Mouse (Mus musculus): Measurements from ENCODE around the gene Csdc2. TPM values are rescaled to one million over a fixed set of nuclear protein-coding genes. Genes with fewer than 3 reads are reported as not detected.

Csdc2 gene
- polyA plus RNA-seq, 1 experiment from 2014 or later, result 287 TPM

DNA sequence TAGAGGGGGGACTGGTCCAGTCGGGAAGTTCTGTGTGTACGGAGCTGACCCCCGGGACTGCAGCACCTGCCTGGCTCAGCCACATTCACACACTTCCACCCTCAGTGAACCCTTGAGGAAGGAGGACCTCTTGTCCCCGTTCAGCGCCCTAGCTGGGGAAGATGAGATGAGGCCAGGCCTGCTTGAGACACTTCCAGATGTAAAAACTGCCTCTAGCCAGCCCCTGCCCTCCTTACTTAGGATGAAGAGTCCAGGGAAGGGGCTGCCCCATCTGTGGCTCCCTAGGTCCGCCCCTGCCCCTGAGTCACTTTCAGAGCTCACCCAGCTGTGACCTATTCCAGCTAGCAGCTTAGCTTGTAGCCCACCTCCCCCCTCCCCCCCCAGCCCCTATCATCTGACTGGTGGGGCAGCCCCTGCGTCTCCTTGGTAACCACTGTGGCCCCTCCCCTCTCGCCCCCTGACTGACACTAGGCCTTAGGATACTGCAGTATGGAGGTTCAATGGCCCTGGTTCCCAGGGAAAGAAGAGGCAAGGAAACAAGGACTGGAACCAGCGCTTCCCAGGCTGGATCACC lies 6.7 kb downstream of the Csdc2 start:
- no peak for ATAC-seq
- Histone ChIP-seq H3K4me3 (ENCODE audit: low read length) (no peak overlapping the region), H3K4me1 (ENCODE audit: control insufficient read depth, insufficient read depth, low read depth, low read length) (peaks cover 16% of the 10 kb centered on the region), H3K27me3 (replicated peaks; ENCODE audit: control insufficient read depth, insufficient read depth, low read length) (no peaks in the 10 kb centered on the region), H3K27ac (ENCODE audit: low read depth, low read length) (no peak overlapping the region), H3K4me2 (ENCODE audit: low read length) (no peak overlapping the region), H3K9ac (ENCODE audit: low read depth, low read length) (no peak overlapping the region), H3K36me3 (ENCODE audit: control insufficient read depth, insufficient read depth, low read length) (peaks cover 11% of the 10 kb centered on the region; the same call in 1 of the 2 replicates), H3K9me3 (ENCODE audit: control insufficient read depth, low read length) (no peaks in the 10 kb centered on the region)
- 6% methylated on average over 9 of the region's 9 CpGs for WGBS

DNA sequence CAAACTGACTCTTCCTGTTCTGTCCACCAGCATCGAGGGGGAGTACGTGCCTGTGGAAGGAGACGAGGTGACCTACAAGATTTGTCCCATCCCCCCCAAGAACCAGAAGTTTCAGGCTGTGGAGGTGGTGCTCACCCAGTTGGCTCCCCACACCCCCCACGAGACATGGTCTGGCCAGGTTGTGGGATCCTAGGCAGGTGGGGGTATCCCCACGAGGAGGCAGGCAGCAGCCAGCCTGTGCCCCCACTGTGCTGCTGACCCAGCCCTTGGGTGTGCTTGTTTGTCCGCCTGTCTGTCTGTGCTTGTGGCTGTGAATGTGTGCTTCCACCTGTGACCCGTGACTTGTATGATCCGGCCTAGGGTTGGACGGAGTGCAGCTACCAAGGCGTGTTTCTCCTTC lies 12.5 kb downstream of the Csdc2 start:
- Histone ChIP-seq H3K27me3 (replicated peaks; ENCODE audit: control insufficient read depth, insufficient read depth, low read length) (no peaks in the 10 kb centered on the region), H3K36me3 (ENCODE audit: control insufficient read depth, insufficient read depth, low read length) (peaks cover 19% of the 10 kb centered on the region; the same call in 1 of the 2 replicates), H3K4me3 (ENCODE audit: low read length) (no peak overlapping the region), H3K9me3 (ENCODE audit: control insufficient read depth, low read length) (no peaks in the 10 kb centered on the region), H3K9ac (ENCODE audit: low read depth, low read length) (no peak overlapping the region), H3K4me2 (ENCODE audit: low read length) (no peak overlapping the region), H3K27ac (ENCODE audit: low read depth, low read length) (no peak overlapping the region), H3K4me1 (ENCODE audit: control insufficient read depth, insufficient read depth, low read depth, low read length) (no peaks in the 10 kb centered on the region)
- no peak for ATAC-seq
- 94% methylated on average over 10 of the region's 10 CpGs for WGBS

DNA sequence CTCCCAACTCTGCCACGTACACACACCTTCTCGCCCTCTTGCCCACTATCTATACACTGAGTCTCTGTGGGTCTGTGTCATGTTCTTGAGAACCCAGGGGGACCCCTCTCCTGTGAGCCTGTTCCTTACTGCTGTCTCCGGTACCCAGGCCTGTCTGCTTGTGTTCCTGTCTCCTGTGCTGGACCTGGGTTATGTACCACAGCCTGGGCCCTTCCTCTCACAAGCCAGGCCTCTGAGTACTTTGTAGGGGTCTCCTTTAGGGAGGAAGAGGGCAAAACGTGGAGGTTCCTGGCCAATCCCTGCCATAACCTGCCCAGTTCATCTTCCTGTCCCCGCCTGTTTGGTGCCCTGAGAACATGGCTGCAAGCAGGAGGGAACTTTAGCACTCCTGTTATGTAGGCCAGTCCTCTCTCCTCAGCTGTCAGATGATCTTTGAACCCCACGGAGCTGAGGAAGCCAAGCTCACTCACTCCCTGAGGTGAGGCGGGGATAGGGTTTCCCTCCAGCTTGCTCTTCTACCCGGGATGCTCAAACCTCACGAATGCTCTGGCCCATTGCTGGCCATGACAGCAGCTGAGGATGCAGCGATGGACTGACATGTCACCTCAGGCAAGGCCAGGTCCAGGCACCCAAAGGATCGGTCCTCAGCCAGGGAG lies 13.0 kb downstream of the Csdc2 start:
- no peak for ATAC-seq
- Histone ChIP-seq H3K4me3 (ENCODE audit: low read length) (no peak overlapping the region), H3K9me3 (ENCODE audit: control insufficient read depth, low read length) (no peaks in the 10 kb centered on the region), H3K27me3 (replicated peaks; ENCODE audit: control insufficient read depth, insufficient read depth, low read length) (no peaks in the 10 kb centered on the region), H3K4me2 (ENCODE audit: low read length) (no peak overlapping the region), H3K9ac (ENCODE audit: low read depth, low read length) (no peak overlapping the region), H3K27ac (ENCODE audit: low read depth, low read length) (no peak overlapping the region), H3K4me1 (ENCODE audit: control insufficient read depth, insufficient read depth, low read depth, low read length) (no peaks in the 10 kb centered on the region), H3K36me3 (ENCODE audit: control insufficient read depth, insufficient read depth, low read length) (peaks cover 22% of the 10 kb centered on the region)
- 81% methylated on average over 11 of the region's 11 CpGs for WGBS

DNA sequence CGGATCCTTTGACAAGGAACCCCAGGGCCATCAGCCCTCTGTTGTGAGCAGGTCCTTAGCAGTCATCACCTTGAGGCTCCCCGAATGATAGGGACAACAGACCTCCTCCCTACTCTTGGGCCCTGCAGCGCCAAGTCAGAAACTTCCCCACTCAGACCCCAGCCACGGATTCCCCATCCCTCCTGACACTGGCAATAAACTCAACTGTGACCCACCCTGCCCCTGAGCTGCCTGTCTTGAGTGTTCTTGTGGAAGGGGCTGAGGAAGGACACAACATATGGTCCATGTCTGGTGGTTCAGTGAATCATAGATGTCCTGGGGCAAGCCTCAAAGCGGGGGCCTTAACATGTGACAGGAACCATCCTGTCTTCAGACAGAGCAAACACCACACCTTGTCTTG lies 14.2 kb downstream of the Csdc2 start:
- no peak overlapping the region for H3K27ac ChIP-seq (ENCODE audit: low read depth, low read length)
- H3K4me2 ChIP-seq (ENCODE audit: low read length), result no peak overlapping the region
- H3K36me3 ChIP-seq (ENCODE audit: control insufficient read depth, insufficient read depth, low read length), result peaks cover 30% of the 10 kb centered on the region
- no peak for ATAC-seq
- H3K9ac ChIP-seq (ENCODE audit: low read depth, low read length), result no peak overlapping the region
- no peaks in the 10 kb centered on the region for H3K27me3 ChIP-seq (replicated peaks; ENCODE audit: control insufficient read depth, insufficient read depth, low read length)
- H3K9me3 ChIP-seq (ENCODE audit: control insufficient read depth, low read length), result no peaks in the 10 kb centered on the region
- WGBS, result 90% methylated on average over 5 of the region's 5 CpGs
- H3K4me3 ChIP-seq (ENCODE audit: low read length), result no peak overlapping the region
- no peaks in the 10 kb centered on the region for H3K4me1 ChIP-seq (ENCODE audit: control insufficient read depth, insufficient read depth, low read depth, low read length)

DNA sequence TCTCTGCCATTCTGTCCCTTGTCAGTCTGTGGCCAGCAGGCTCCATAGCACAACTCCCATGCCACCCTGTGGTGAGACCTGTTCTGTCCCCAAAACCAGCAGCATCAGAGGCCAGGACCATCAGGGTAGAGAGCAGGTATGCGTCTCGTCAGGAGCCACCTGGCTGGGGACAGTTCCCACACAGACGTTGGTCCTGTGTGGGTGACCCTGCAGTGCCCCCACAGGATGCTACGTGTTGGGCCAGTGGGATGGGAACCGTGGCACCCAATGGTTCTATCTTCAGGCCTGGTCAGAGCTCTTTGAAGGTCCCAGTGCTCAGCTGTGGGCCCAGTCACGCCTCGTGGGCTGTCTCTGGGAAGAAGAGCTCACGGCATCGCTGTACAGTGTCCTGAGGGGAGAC lies 14.6 kb downstream of the Csdc2 start:
- WGBS, result 90% methylated on average over 9 of the region's 9 CpGs
- no peaks in the 10 kb centered on the region for H3K4me1 ChIP-seq (ENCODE audit: control insufficient read depth, insufficient read depth, low read depth, low read length)
- H3K9ac ChIP-seq (ENCODE audit: low read depth, low read length), result no peak overlapping the region
- peaks cover 30% of the 10 kb centered on the region for H3K36me3 ChIP-seq (ENCODE audit: control insufficient read depth, insufficient read depth, low read length)
- peak; percentile 31; the same call in 1 of the 2 replicates for ATAC-seq
- H3K9me3 ChIP-seq (ENCODE audit: control insufficient read depth, low read length), result no peaks in the 10 kb centered on the region
- no peak overlapping the region for H3K4me2 ChIP-seq (ENCODE audit: low read length)
- H3K4me3 ChIP-seq (ENCODE audit: low read length), result no peak overlapping the region
- H3K27me3 ChIP-seq (replicated peaks; ENCODE audit: control insufficient read depth, insufficient read depth, low read length), result no peaks in the 10 kb centered on the region
- H3K27ac ChIP-seq (ENCODE audit: low read depth, low read length), result no peak overlapping the region

DNA sequence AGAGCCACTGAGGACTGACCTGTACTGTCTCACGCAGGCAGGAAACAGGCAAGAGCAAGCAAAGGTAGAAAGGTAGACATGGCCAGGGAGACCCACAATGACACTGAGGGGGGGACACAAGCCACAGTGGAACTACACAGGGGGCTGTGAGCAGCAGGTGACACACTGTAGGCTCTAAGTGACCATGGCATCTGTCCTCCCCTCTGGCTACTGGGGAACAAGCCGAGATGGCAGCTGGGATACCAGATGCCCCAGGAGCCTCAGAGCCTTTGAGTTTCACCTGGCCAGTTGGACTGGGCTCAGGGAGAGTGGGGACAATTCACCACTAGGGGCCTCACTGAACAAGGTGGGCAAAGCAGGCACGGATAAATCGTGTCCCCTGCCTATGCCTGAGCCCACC lies 15.8 kb downstream of the Csdc2 start:
- no peak overlapping the region for H3K9ac ChIP-seq (ENCODE audit: low read depth, low read length)
- H3K36me3 ChIP-seq (ENCODE audit: control insufficient read depth, insufficient read depth, low read length), result peaks cover 23% of the 10 kb centered on the region
- H3K27ac ChIP-seq (ENCODE audit: low read depth, low read length), result no peak overlapping the region
- no peak overlapping the region for H3K4me3 ChIP-seq (ENCODE audit: low read length)
- no peaks in the 10 kb centered on the region for H3K4me1 ChIP-seq (ENCODE audit: control insufficient read depth, insufficient read depth, low read depth, low read length)
- H3K27me3 ChIP-seq (replicated peaks; ENCODE audit: control insufficient read depth, insufficient read depth, low read length), result no peaks in the 10 kb centered on the region
- no peak for ATAC-seq
- no peak overlapping the region for H3K4me2 ChIP-seq (ENCODE audit: low read length)
- WGBS, result 81% methylated on average over 4 of the region's 4 CpGs
- no peaks in the 10 kb centered on the region for H3K9me3 ChIP-seq (ENCODE audit: control insufficient read depth, low read length)

DNA sequence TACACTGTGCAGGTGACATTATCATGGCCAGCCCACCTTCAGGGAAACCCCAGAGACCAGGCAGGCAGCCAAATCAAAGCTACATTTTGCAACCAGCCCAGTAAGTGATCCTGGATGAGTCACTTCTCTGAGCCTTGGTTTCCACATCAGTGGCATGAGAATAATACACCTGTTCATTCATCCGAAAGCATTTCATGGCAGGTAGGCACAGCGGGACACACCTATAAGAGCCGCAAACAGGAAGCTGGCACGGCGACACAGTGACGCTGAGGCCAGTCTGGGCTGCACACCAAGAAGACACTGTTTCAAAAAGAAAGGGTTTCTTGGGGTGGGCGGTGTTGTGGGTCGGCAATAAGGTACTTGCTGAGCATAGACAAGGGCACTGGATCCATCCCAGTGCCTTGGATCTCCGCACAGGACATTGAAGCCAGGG lies 17.6 kb downstream of the Csdc2 start:
- WGBS, result 96% methylated on average over 9 of the region's 9 CpGs
- Histone ChIP-seq H3K27ac (ENCODE audit: low read depth, low read length) (no peak overlapping the region), H3K9ac (ENCODE audit: low read depth, low read length) (no peak overlapping the region), H3K4me1 (ENCODE audit: control insufficient read depth, insufficient read depth, low read depth, low read length) (0 out of 2 replicates have a peak, but pooled peaks cover 3% of the 10 kb centered on the region), H3K9me3 (ENCODE audit: control insufficient read depth, low read length) (no peaks in the 10 kb centered on the region), H3K4me3 (ENCODE audit: low read length) (no peak overlapping the region), H3K4me2 (ENCODE audit: low read length) (no peak overlapping the region), H3K36me3 (ENCODE audit: control insufficient read depth, insufficient read depth, low read length) (peaks cover 18% of the 10 kb centered on the region), H3K27me3 (replicated peaks; ENCODE audit: control insufficient read depth, insufficient read depth, low read length) (no peaks in the 10 kb centered on the region)
- ATAC-seq, result no peak

DNA sequence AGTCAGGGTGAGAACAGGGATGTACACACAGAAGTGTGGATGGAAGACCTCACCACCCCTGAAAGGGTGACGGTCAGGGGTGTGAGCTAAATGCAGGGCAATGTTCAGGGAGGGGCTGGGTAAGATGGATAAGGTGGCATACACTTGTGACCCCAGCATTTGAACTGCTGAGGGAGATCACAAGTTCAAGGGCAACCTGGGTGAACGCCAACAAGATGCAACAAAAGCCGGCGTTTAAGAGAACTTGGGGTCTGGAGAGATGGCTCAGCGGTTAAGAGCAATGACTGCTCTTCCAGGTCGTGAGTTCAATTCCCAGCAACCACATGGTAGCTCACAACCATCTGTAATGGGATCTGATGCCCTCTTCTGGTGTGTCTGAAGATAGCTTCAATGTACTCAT lies 18.2 kb downstream of the Csdc2 start:
- H3K27ac ChIP-seq (ENCODE audit: low read depth, low read length), result no peak overlapping the region
- H3K36me3 ChIP-seq (ENCODE audit: control insufficient read depth, insufficient read depth, low read length), result peaks cover 15% of the 10 kb centered on the region
- no peak overlapping the region for H3K4me2 ChIP-seq (ENCODE audit: low read length)
- no peaks in the 10 kb centered on the region for H3K27me3 ChIP-seq (replicated peaks; ENCODE audit: control insufficient read depth, insufficient read depth, low read length)
- H3K4me3 ChIP-seq (ENCODE audit: low read length), result no peak overlapping the region
- 92% methylated on average over 6 of the region's 6 CpGs for WGBS
- H3K9me3 ChIP-seq (ENCODE audit: control insufficient read depth, low read length), result no peaks in the 10 kb centered on the region
- peaks cover 6% of the 10 kb centered on the region; the same call in 1 of the 2 replicates for H3K4me1 ChIP-seq (ENCODE audit: control insufficient read depth, insufficient read depth, low read depth, low read length)
- H3K9ac ChIP-seq (ENCODE audit: low read depth, low read length), result no peak overlapping the region
- no peak for ATAC-seq

DNA sequence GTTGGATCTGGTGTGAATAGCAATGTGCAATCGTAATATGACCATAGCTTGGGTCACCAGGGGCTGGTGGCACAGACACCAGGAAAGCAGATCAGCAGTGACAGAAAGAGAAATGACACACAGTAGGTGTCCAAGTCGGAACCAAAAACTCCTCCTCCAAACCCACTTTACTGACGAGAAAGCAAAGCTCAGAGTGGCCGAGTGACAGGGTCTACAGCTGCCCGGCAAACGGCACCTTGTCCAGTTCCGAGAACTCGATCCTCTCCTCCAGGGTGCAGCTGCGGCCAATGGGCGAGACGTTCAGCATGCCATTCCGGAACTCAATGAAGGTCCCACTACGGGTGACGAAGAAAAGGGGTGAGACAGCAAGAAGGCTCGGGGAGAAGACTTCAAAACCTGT lies 18.9 kb downstream of the Csdc2 start:
- ATAC-seq, result no peak
- H3K9me3 ChIP-seq (ENCODE audit: control insufficient read depth, low read length), result no peaks in the 10 kb centered on the region
- 95% methylated on average over 15 of the region's 15 CpGs for WGBS
- H3K27ac ChIP-seq (ENCODE audit: low read depth, low read length), result no peak overlapping the region
- H3K4me2 ChIP-seq (ENCODE audit: low read length), result no peak overlapping the region
- H3K4me3 ChIP-seq (ENCODE audit: low read length), result no peak overlapping the region
- peaks cover 15% of the 10 kb centered on the region for H3K36me3 ChIP-seq (ENCODE audit: control insufficient read depth, insufficient read depth, low read length)
- no peaks in the 10 kb centered on the region for H3K27me3 ChIP-seq (replicated peaks; ENCODE audit: control insufficient read depth, insufficient read depth, low read length)
- H3K4me1 ChIP-seq (ENCODE audit: control insufficient read depth, insufficient read depth, low read depth, low read length), result peaks cover 6% of the 10 kb centered on the region; the same call in 1 of the 2 replicates
- H3K9ac ChIP-seq (ENCODE audit: low read depth, low read length), result no peak overlapping the region

Data from hindbrain, embryonic 16.5 days (tissue).